Mouse (Mus musculus) heart, embryonic 12.5 days (tissue): Measurements from ENCODE around the gene Aen. TPM values are rescaled to one million over a fixed set of nuclear protein-coding genes. Genes with fewer than 3 reads are reported as not detected.
A peak's percentile ranks its signal among the peaks of the same experiment; 100 is the strongest.

ENCODE experiments used
- ATAC-seq: fragments of 200-750 bp; cut with Nextera tagmentation; 2 replicates; pipeline ENCODE4 v1.8.0; 2017; ENCODE audit warnings: moderate TSS enrichment, moderate library complexity; ENCODE audit not compliant: insufficient number of reproducible peaks, low FRiP score
- H3K27ac ChIP-seq: fragments of 300-500 bp; sonication (generic); 2 replicates; pipeline ENCODE4 v1.5.1; 2016; ENCODE audit warnings: mild to moderate bottlenecking, moderate library complexity; ENCODE audit not compliant: poor library complexity, severe bottlenecking
- H3K27me3 ChIP-seq: fragments of 300-500 bp; sonication (generic); replicated peaks from 2 replicates; pipeline ENCODE4 v1.6.1; 2016; ENCODE audit warnings: mild to moderate bottlenecking, moderate library complexity
- H3K36me3 ChIP-seq: fragments of 300-500 bp; sonication (generic); 2 replicates; pipeline ENCODE4 v1.6.1; 2016; ENCODE audit warnings: mild to moderate bottlenecking, moderate library complexity
- H3K4me1 ChIP-seq: fragments of 300-500 bp; sonication (generic); replicated peaks from 2 replicates; pipeline ENCODE4 v1.6.1; 2016; ENCODE audit warnings: mild to moderate bottlenecking
- H3K4me2 ChIP-seq: fragments of 300-500 bp; sonication (generic); 2 replicates; pipeline ENCODE4 v1.6.1; 2016; ENCODE audit warnings: mild to moderate bottlenecking, moderate library complexity
- H3K4me3 ChIP-seq: fragments of 300-500 bp; sonication (generic); 2 replicates; pipeline ENCODE4 v1.5.1; 2016; ENCODE audit warnings: mild to moderate bottlenecking
- H3K9ac ChIP-seq: fragments of 300-500 bp; sonication (generic); 2 replicates; pipeline ENCODE4 v1.6.1; 2016; ENCODE audit warnings: mild to moderate bottlenecking, moderate library complexity
- H3K9me3 ChIP-seq: fragments of 300-500 bp; sonication (generic); replicated peaks from 2 replicates; pipeline ENCODE4 v1.6.1; 2016; ENCODE audit warnings: mild to moderate bottlenecking, moderate library complexity
- WGBS: fragments of 180-500 bp; shearing (Covaris S2); methylation state at CpG from one replicate; pipeline ENCODE4 v1.1.7; 2016; 5-methylcytosine and 5-hydroxymethylcytosine counted together
- polyA plus RNA-seq: library from polyadenylated mRNA; unstranded; fragments of >200 nt; fragmentation: Nextera tagmentation; extraction: Ambion mirVana; gene quantifications from 2 replicates; pipeline ENCODE4 v1.2.1, GENCODE M21; 2016

The Aen gene
- polyA plus RNA-seq, 1 experiment from 2014 or later: 36.3 TPM

DNA sequence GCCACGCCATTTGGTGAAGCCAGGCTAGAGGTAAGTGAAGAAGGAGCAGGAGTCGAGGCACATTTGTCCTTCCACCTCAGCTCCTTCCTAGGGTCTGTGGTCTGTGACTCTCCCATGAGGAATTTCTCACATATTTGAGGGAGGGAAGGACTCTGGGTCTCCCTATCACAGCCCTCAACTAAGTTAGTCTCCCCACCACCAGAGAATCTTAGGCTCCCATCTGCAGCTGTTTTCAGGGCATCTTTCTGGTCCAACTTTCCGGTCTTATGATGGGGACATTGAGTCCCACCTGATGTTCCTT lies 18.8 kb downstream of the Aen start:
- no peak overlapping the region for H3K4me3 ChIP-seq
- no peak overlapping the region for H3K9ac ChIP-seq
- ATAC-seq: no peak
- 61% methylated on average over 3 of the region's 3 CpGs for WGBS
- no peaks in the 10 kb centered on the region for H3K9me3 ChIP-seq
- peaks cover 4% of the 10 kb centered on the region for H3K36me3 ChIP-seq
- peaks cover 6% of the 10 kb centered on the region; the same call in 1 of the 2 replicates for H3K27me3 ChIP-seq
- no peak overlapping the region for H3K27ac ChIP-seq
- no peak overlapping the region for H3K4me2 ChIP-seq
- peaks cover 21% of the 10 kb centered on the region for H3K4me1 ChIP-seq

DNA sequence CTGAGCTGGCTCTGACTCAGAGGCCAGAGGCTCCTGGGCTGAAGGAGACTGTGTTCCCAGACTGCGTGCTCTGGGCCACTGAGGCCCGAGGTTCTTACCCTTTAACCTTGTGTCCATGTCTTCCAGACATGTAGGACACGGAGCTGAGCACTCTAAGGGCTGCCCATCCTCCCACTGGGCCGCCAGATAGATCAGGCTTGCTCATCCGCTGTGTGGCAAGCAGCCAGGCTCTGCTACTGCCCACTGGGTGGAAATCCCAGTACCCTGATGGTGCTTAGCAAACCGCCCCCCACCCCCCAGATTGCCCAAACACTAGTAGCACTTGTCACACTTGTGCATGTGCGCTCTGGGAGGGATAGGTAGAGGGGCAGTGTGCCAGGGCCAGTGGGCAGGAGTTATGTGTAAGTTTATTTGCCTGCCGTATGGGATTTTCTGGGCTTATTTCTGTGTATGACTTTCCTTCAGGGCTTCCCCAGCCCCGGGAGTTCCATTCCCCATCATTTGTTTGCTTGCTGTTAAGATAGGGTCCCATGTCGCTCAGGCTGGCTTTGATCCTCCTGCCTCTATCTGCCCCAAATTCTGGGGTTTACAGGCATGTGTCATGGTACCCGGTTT lies 19.3 kb downstream of the Aen start:
- WGBS: 77% methylated on average over 11 of the region's 11 CpGs
- H3K9me3 ChIP-seq: no peaks in the 10 kb centered on the region
- H3K4me1 ChIP-seq: peaks cover 21% of the 10 kb centered on the region
- no peaks in the 10 kb centered on the region for H3K36me3 ChIP-seq
- H3K4me2 ChIP-seq: no peak overlapping the region
- no peak overlapping the region for H3K9ac ChIP-seq
- no peak overlapping the region for H3K4me3 ChIP-seq
- H3K27ac ChIP-seq: no peak overlapping the region
- no peak for ATAC-seq
- H3K27me3 ChIP-seq: peaks cover 6% of the 10 kb centered on the region; the same call in 1 of the 2 replicates

DNA sequence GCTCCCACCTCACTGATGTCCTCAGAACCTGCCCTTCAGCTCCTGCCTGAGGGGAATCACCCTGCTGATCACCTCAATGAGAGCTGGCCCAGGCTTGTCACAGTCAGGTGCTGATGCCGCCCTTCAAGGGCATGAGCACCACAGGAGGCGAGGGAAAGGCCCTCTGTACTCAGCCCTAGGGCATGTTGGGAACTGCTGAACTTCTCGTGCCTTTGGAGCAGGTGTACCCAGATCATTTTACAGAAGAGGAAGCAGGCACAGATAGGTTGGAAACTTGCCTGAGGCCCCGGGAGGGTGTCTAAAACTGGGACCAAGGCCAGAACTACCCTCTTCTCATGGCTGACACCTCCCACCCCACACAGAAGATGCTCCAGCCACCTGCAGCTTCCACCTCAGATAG lies 23.0 kb downstream of the Aen start:
- Histone ChIP-seq H3K36me3 (no peaks in the 10 kb centered on the region), H3K27me3 (peaks cover 16% of the 10 kb centered on the region), H3K9ac (no peak overlapping the region), H3K27ac (no peak overlapping the region), H3K4me1 (peaks cover 6% of the 10 kb centered on the region), H3K4me3 (no peak overlapping the region), H3K9me3 (no peaks in the 10 kb centered on the region), H3K4me2 (no peak overlapping the region)
- no peak for ATAC-seq
- 62% methylated on average over 4 of the region's 4 CpGs for WGBS

DNA sequence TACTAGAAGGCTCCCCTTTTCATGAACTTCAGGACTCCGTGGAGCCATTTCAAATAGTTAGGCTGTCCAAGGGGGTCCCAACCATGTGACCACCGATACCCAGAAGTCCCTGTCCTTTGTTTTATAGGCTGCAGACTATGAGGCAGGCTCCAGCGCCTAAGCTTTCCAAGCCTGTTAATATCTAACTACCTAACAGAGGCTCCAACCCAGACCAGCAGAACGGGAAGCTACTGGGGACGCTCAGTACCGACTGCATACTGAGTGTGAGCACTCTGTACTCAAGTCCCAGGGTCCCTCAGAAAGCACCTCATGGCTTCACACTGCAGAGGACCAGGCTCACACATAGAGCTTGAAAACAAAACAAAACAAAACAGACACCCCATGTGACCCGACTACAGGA lies 26.9 kb downstream of the Aen start:
- no peaks in the 10 kb centered on the region for H3K9me3 ChIP-seq
- no peak for ATAC-seq
- peaks cover 23% of the 10 kb centered on the region for H3K27me3 ChIP-seq
- no peak overlapping the region for H3K27ac ChIP-seq
- WGBS: 67% methylated on average over 7 of the region's 7 CpGs
- H3K4me3 ChIP-seq: no peak overlapping the region
- H3K4me2 ChIP-seq: no peak overlapping the region
- H3K36me3 ChIP-seq: no peaks in the 10 kb centered on the region
- H3K9ac ChIP-seq: no peak overlapping the region
- no peaks in the 10 kb centered on the region for H3K4me1 ChIP-seq

DNA sequence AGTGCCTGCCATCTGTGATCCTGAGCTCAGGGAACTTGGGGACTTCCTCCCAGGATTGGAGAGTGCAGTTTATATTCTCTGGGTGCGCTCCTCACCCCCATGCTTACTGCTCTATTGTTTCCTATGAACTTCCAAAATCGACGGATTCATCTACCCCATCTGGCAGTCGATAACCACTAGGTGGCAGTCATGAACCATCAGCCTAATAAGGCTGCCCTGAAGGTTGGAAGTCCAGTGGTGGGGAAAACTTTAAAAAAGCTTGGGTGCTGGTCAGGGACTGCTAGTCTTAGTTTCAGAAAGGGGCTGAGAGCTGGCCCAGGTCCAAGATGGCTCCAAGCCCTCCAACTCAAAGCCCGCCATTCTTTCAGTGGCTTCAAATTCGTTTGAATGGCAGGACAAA lies 28.6 kb downstream of the Aen start:
- ATAC-seq: no peak
- Histone ChIP-seq H3K36me3 (no peaks in the 10 kb centered on the region), H3K27me3 (peaks cover 23% of the 10 kb centered on the region), H3K9ac (no peak overlapping the region), H3K4me3 (no peak overlapping the region), H3K4me2 (no peak overlapping the region), H3K4me1 (no peaks in the 10 kb centered on the region), H3K27ac (no peak overlapping the region), H3K9me3 (no peaks in the 10 kb centered on the region)
- 11% methylated on average over 6 of the region's 6 CpGs for WGBS

DNA sequence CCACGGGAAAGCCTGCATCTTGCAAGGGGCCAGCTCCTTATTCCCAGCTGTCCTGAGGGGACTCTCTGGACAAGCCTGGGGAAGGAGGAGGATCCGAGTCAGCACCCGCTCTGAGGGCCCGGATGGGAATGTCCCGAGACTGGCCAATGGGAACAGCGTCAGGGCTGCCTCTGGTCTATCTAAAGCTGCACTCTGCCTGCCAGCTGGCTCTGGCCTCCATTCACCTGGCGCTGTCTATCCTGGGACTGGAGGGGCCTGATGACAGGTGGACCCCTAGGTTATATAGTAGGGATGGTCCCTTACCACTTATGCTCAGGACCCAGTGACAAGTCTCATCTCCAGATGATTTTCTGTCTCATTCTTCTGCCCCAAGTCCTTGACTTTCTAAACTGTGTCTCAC lies 29.1 kb downstream of the Aen start:
- peaks cover 23% of the 10 kb centered on the region for H3K27me3 ChIP-seq
- no peak overlapping the region for H3K27ac ChIP-seq
- H3K4me2 ChIP-seq: no peak overlapping the region
- H3K4me3 ChIP-seq: no peak overlapping the region
- WGBS: 54% methylated on average over 7 of the region's 7 CpGs
- H3K9me3 ChIP-seq: no peaks in the 10 kb centered on the region
- no peak overlapping the region for H3K9ac ChIP-seq
- ATAC-seq: 0 out of 2 replicates have a peak, but pooled peaks have one; percentile 47
- no peaks in the 10 kb centered on the region for H3K36me3 ChIP-seq
- no peaks in the 10 kb centered on the region for H3K4me1 ChIP-seq

DNA sequence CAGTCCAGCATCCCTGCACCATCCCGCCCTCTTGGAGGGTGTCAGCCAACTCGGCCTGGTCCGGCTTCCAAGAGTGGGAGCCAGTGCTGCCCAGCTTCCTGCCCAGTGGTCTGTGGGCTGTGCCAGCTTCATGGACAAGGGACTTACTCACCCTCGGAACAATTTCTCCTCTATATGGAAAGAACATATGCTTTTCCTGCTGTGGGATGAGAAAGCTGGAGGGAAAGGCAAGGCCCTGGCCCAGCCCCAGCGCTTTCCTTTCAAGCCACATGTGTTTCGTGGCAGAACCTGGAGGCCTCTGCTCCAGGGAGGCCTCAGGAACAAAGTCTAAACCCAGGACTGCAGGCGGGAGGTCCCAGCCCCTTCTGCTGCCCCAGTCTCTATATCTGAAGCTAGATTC lies 30.0 kb downstream of the Aen start:
- H3K9ac ChIP-seq: no peak overlapping the region
- WGBS: 80% methylated on average over 7 of the region's 7 CpGs
- ATAC-seq: no peak
- H3K9me3 ChIP-seq: no peaks in the 10 kb centered on the region
- H3K27me3 ChIP-seq: peaks cover 27% of the 10 kb centered on the region
- H3K27ac ChIP-seq: no peak overlapping the region
- no peak overlapping the region for H3K4me3 ChIP-seq
- H3K4me1 ChIP-seq: no peaks in the 10 kb centered on the region
- no peak overlapping the region for H3K4me2 ChIP-seq
- no peaks in the 10 kb centered on the region for H3K36me3 ChIP-seq

DNA sequence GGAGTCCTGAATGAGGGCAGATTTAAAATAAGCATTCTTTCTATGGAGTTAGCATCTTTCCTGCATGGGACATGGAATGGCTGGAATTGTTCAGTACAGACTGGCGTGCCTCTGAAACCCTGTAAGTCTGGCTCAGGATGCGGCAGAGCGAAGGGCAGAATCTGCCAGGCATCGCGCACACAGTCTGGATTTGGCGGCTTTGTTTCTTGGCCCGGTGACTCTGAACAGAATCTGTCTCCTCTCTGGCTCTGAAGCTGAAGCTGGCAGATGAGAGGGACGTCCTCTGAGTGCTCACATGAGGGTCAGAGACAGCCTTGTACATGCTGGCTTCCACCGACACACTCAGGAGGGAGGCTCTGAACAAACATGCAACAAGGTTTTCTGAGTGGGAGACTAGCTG lies 30.5 kb downstream of the Aen start:
- no peaks in the 10 kb centered on the region for H3K36me3 ChIP-seq
- H3K9me3 ChIP-seq: no peaks in the 10 kb centered on the region
- H3K4me3 ChIP-seq: no peak overlapping the region
- no peak overlapping the region for H3K9ac ChIP-seq
- no peak overlapping the region for H3K4me2 ChIP-seq
- WGBS: 79% methylated on average over 9 of the region's 9 CpGs
- no peak for ATAC-seq
- H3K27ac ChIP-seq: no peak overlapping the region
- H3K4me1 ChIP-seq: no peaks in the 10 kb centered on the region
- H3K27me3 ChIP-seq: peaks cover 27% of the 10 kb centered on the region

DNA sequence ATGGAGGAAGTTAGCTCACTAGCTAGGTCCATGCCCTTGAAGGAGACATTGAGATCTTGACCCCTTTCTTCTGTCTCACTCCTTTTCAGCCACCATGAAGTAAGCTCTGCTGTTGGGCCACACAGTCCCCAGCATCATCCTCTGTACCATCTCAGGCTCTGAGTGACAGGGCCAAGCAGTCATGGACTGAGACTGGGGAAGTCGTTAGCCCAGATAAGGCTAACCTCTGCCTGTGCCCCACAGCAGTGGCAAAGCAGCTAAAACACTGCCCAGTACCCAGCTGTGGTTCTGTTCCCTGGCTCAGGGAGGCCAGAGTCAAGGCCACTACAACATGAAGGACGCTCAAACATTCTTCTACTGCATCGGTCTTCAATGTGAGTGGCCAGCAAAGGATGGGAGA lies 31.6 kb downstream of the Aen start:
- no peaks in the 10 kb centered on the region for H3K9me3 ChIP-seq
- no peak overlapping the region for H3K4me3 ChIP-seq
- H3K9ac ChIP-seq: no peak overlapping the region
- H3K4me2 ChIP-seq: no peak overlapping the region
- ATAC-seq: no peak
- 63% methylated on average over 3 of the region's 3 CpGs for WGBS
- no peaks in the 10 kb centered on the region for H3K4me1 ChIP-seq
- peaks cover 27% of the 10 kb centered on the region for H3K27me3 ChIP-seq
- H3K27ac ChIP-seq: no peak overlapping the region
- no peaks in the 10 kb centered on the region for H3K36me3 ChIP-seq

DNA sequence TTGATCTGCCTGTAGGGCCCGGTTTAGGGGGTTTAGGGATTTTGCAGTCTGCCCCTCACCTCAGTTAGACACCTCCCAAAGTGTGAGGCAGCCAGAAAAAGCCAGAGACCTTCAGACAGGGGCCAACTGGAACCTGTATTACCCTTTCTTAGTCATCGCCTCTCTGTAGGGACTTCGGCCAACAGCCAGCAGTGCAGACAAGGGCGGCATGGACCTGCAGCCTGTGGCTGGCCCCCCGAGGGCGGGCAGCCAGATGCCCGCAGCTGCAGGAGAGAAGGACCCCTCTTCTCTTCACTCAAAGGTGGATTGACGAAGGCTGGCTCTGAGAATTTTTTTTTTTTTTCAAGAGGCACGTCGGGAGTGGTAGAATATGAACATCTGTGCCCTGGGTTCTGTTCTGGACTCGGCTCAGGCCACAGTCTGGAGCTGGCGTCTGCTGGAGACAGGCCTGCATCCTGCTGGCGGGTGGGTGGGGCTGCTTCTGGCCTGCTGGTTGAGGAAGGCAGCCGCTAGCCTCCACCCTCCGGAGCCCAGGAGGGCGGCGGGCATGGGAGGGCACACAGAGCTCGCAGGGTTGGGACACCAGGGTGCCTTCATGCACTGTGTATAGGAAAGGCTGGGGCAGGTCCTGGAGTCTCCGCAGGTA lies 43.4 kb downstream of the Aen start:
- no peak overlapping the region for H3K9ac ChIP-seq
- no peak overlapping the region for H3K27ac ChIP-seq
- H3K9me3 ChIP-seq: no peaks in the 10 kb centered on the region
- H3K4me1 ChIP-seq: no peaks in the 10 kb centered on the region
- WGBS: 54% methylated on average over 19 of the region's 19 CpGs
- H3K27me3 ChIP-seq: peaks cover 6% of the 10 kb centered on the region; the same call in 1 of the 2 replicates
- H3K4me2 ChIP-seq: no peak overlapping the region
- H3K4me3 ChIP-seq: no peak overlapping the region
- ATAC-seq: peak; percentile 51; the same call in 1 of the 2 replicates
- H3K36me3 ChIP-seq: no peaks in the 10 kb centered on the region

DNA sequence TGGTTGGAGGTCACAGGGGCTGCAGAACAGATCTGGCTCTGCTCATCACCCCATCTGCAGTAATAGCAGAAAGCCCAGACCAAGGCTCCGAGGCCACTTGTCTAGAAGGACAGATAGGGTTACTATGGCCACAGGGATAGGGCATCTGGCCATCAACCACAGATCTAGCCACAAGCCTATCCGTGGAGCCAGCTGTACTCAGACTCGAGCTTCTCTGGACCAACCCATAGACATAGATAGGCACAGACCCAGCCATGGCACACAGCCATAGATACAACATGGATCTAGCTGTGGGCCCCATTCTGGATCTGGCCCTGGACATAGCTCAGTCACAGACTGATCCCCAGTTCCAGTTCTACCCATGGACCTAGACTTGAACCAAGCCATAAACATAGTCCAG lies 45.3 kb downstream of the Aen start:
- Histone ChIP-seq H3K4me1 (no peaks in the 10 kb centered on the region), H3K27ac (no peak overlapping the region), H3K27me3 (peaks cover 5% of the 10 kb centered on the region; the same call in 1 of the 2 replicates), H3K36me3 (no peaks in the 10 kb centered on the region), H3K9ac (no peak overlapping the region), H3K4me3 (no peak overlapping the region), H3K4me2 (no peak overlapping the region), H3K9me3 (no peaks in the 10 kb centered on the region)
- 51% methylated on average over 3 of the region's 3 CpGs for WGBS
- no peak for ATAC-seq

DNA sequence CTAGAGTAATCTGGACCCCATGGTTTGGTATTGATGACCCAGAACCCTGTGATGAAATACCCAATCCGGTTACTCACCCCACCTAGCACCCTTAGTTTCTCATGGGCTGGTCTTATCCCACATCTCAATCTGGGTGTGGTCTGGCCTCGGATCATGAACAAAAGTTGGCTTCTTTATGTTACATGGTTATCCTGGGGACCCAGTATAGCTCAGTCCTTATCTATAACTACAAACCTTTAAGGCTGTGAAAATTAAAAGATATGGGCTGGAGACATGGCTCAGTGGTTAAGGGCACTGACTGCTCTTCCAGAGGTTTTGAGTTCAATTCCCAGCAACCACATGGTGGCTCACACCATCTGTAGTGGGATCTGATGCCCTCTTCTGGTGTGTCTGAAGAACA lies 46.9 kb downstream of the Aen start:
- H3K27me3 ChIP-seq: peaks cover 1% of the 10 kb centered on the region; the same call in 1 of the 2 replicates
- H3K4me2 ChIP-seq: no peak overlapping the region
- no peaks in the 10 kb centered on the region for H3K36me3 ChIP-seq
- H3K9ac ChIP-seq: no peak overlapping the region
- ATAC-seq: no peak
- no peaks in the 10 kb centered on the region for H3K4me1 ChIP-seq
- H3K9me3 ChIP-seq: no peaks in the 10 kb centered on the region
- no peak overlapping the region for H3K4me3 ChIP-seq
- 83% methylated on average over 2 of the region's 2 CpGs for WGBS
- H3K27ac ChIP-seq: no peak overlapping the region
